Mouse (Mus musculus): Measurements from ENCODE around the gene B4galt1. TPM values are rescaled to one million over a fixed set of nuclear protein-coding genes. Genes with fewer than 3 reads are reported as not detected.
"Not testable (repeated sequence)": the region's sequence is repeated elsewhere in the genome, so short reads cannot be mapped to it uniquely, and the experiment has no call there.

Gene B4galt1
- polyA plus RNA-seq, 1 experiment from 2014 or later = 8.8 TPM

GRCm38 (mm10) chr4:40812891-40813290, 40.9 kb downstream of the B4galt1 start:
- Histone ChIP-seq H3K4me1 (no peaks in the 10 kb centered on the region), H3K4me3 (replicated peaks) (no peak overlapping the region), H3K27me3 (replicated peaks) (no peaks in the 10 kb centered on the region), H3K4me2 (no peak overlapping the region), H3K36me3 (peaks cover 35% of the 10 kb centered on the region), H3K9me3 (replicated peaks) (no peaks in the 10 kb centered on the region), H3K9ac (replicated peaks) (no peak overlapping the region), H3K27ac (replicated peaks) (no peak overlapping the region)
- ATAC-seq (ENCODE audit: low FRiP score) = no peak
- 91% methylated on average over 1 of the region's 1 CpGs for WGBS

DNA sequence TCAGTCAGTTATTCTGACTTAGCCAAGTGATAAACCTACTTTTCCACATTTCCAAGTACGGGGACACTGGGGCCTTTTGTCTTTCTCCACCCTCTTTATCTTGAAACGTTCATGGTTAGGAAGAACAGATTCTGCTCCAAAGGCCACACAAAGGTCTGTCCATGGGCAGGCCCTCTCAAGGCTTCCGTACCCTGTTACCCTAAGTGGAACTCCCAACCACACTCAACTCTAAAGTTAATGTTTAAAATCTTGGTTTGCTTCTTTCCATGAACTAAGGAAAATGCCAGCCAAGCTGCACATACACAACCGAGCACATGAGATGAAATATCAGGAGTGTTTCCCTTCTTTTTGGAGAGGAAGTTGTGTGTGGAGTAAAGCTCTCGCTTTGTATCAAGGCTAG, 43.3 kb downstream of the B4galt1 start:
- Histone ChIP-seq H3K4me2 (no peak overlapping the region), H3K36me3 (peaks cover 41% of the 10 kb centered on the region), H3K27ac (replicated peaks) (no peak overlapping the region), H3K9me3 (replicated peaks) (no peaks in the 10 kb centered on the region), H3K4me3 (replicated peaks) (no peak overlapping the region), H3K9ac (replicated peaks) (no peak overlapping the region), H3K27me3 (replicated peaks) (no peaks in the 10 kb centered on the region), H3K4me1 (no peaks in the 10 kb centered on the region)
- WGBS = 88% methylated on average over 5 of the region's 5 CpGs
- no peak for ATAC-seq (ENCODE audit: low FRiP score)

DNA sequence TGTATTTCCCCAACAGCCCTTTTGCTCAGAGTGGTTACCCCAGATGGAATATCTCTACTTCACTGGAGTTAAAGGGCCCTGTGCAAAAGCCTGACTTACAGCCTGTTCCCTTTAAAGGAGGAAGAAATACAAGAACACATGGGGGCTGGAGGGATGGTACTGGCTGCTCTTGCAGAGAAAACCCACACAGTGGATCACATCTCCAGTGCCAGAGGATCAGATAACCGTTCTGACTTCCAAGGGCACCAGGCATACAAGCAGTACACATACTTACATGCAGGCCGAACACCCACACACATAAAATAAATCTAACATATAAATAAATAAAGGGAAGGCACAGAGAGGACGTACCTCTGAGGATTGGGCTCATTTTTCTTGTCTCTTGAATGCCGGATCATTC, 46.4 kb downstream of the B4galt1 start:
- H3K4me2 ChIP-seq = no peak overlapping the region
- 93% methylated on average over 4 of the region's 4 CpGs for WGBS

GRCm38 (mm10) chr4:40805401-40805800, 48.4 kb downstream of the B4galt1 start:
- ATAC-seq (ENCODE audit: low FRiP score) = no peak

More for the DNA sequence above, 46.4 kb downstream of the B4galt1 start:
- Histone ChIP-seq H3K27me3 (replicated peaks) (no peaks in the 10 kb centered on the region), H3K4me1 (no peaks in the 10 kb centered on the region), H3K9me3 (replicated peaks) (no peaks in the 10 kb centered on the region), H3K27ac (replicated peaks) (no peak overlapping the region), H3K36me3 (peaks cover 28% of the 10 kb centered on the region), H3K4me3 (replicated peaks) (no peak overlapping the region), H3K9ac (replicated peaks) (no peak overlapping the region)
- no peak for ATAC-seq (ENCODE audit: low FRiP score)

GRCm38 (mm10) chr4:40802787-40803186, 51.0 kb downstream of the B4galt1 start:
- Histone ChIP-seq H3K4me3 (replicated peaks) (no peak overlapping the region), H3K27ac (replicated peaks) (no peak overlapping the region), H3K36me3 (peaks cover 10% of the 10 kb centered on the region), H3K4me1 (no peaks in the 10 kb centered on the region), H3K9ac (replicated peaks) (no peak overlapping the region), H3K9me3 (replicated peaks) (no peaks in the 10 kb centered on the region), H3K27me3 (replicated peaks) (no peaks in the 10 kb centered on the region), H3K4me2 (no peak overlapping the region)
- no peak for ATAC-seq (ENCODE audit: low FRiP score)
- 88% methylated on average over 3 of the region's 3 CpGs for WGBS

More at GRCm38 (mm10) chr4:40805401-40805800, 48.4 kb downstream of the B4galt1 start:
- no peak overlapping the region for H3K9ac ChIP-seq (replicated peaks)
- peaks cover 23% of the 10 kb centered on the region for H3K36me3 ChIP-seq
- no peak overlapping the region for H3K27ac ChIP-seq (replicated peaks)
- no peaks in the 10 kb centered on the region for H3K4me1 ChIP-seq
- H3K9me3 ChIP-seq (replicated peaks) = no peaks in the 10 kb centered on the region
- no peaks in the 10 kb centered on the region for H3K27me3 ChIP-seq (replicated peaks)
- no peak overlapping the region for H3K4me2 ChIP-seq
- WGBS = 93% methylated on average over 8 of the region's 8 CpGs
- no peak overlapping the region for H3K4me3 ChIP-seq (replicated peaks)

DNA sequence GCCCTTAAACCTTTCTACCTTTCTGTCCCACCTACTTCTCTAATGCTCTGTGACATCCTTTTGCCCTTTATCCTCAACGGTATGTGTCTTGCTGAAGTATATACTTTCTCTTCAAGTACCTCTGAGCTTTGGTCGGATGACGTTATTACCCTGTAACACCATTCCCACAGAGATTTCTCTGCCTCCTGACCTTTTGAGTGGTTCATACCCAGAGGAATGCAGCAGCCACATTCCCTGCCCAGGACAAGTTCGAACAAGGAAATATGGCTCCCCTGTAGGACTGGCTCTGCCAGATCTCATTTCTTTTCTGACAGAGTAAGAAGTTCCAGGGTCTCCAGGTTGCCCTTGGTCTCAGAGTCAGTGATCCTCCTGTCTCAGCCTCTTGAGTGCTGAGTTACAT, 51.9 kb downstream of the B4galt1 start:
- Histone ChIP-seq H3K4me1 (no peaks in the 10 kb centered on the region), H3K36me3 (peaks cover 6% of the 10 kb centered on the region), H3K4me2 (no peak overlapping the region), H3K4me3 (replicated peaks) (no peak overlapping the region), H3K27me3 (replicated peaks) (no peaks in the 10 kb centered on the region), H3K27ac (replicated peaks) (no peak overlapping the region), H3K9ac (replicated peaks) (no peak overlapping the region), H3K9me3 (replicated peaks) (no peaks in the 10 kb centered on the region)
- WGBS = 90% methylated on average over 4 of the region's 4 CpGs
- no peak for ATAC-seq (ENCODE audit: low FRiP score)

GRCm38 (mm10) chr4:40800873-40801272, 52.9 kb downstream of the B4galt1 start:
- Histone ChIP-seq H3K9ac (replicated peaks) (no peak overlapping the region), H3K27ac (replicated peaks) (no peak overlapping the region), H3K4me1 (no peaks in the 10 kb centered on the region), H3K27me3 (replicated peaks) (no peaks in the 10 kb centered on the region), H3K4me3 (replicated peaks) (no peak overlapping the region), H3K36me3 (no peaks in the 10 kb centered on the region), H3K4me2 (no peak overlapping the region), H3K9me3 (replicated peaks) (no peaks in the 10 kb centered on the region)
- ATAC-seq (ENCODE audit: low FRiP score) = no peak
- 88% methylated on average over 3 of the region's 3 CpGs for WGBS

- not testable (repeated sequence) for H3K9me3 ChIP-seq (replicated peaks); H3K4me2 ChIP-seq; H3K4me3 ChIP-seq (replicated peaks); H3K27me3 ChIP-seq (replicated peaks); ATAC-seq (ENCODE audit: low FRiP score); H3K36me3 ChIP-seq; H3K4me1 ChIP-seq; H3K27ac ChIP-seq (replicated peaks); H3K9ac ChIP-seq (replicated peaks)
- WGBS = 78% methylated on average over 2 of the region's 2 CpGs
Measured at GRCm38 (mm10) chr4:40798833-40799555, 54.8 kb downstream of the B4galt1 start.

DNA sequence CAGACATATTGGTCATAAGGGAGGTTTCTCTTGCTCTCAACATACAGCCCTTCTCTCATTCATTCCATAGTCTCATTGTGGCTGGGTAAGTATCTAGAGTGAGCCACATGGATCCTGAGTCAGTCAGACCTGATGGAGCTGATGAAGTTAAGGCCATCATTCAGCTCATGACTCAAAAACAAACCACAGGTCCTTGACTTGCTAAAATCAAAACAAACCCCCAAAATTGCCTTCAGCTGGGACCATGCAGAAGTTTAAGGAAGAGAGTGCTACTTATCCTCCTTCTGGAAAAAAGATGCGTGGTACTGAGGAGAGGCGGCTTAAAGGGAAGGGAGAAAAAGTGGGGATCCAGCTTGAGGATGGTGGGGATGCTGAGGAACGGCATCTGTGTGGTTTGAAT, 58.0 kb downstream of the B4galt1 start:
- no peak overlapping the region for H3K9ac ChIP-seq (replicated peaks)
- WGBS = 91% methylated on average over 3 of the region's 3 CpGs
- ATAC-seq (ENCODE audit: low FRiP score) = no peak
- no peaks in the 10 kb centered on the region for H3K9me3 ChIP-seq (replicated peaks)
- no peaks in the 10 kb centered on the region for H3K36me3 ChIP-seq
- H3K4me3 ChIP-seq (replicated peaks) = no peak overlapping the region
- H3K27me3 ChIP-seq (replicated peaks) = no peaks in the 10 kb centered on the region
- no peak overlapping the region for H3K27ac ChIP-seq (replicated peaks)
- H3K4me1 ChIP-seq = no peaks in the 10 kb centered on the region
- no peak overlapping the region for H3K4me2 ChIP-seq

GRCm38 (mm10) chr4:40794320-40794719, 59.5 kb downstream of the B4galt1 start:
- no peak overlapping the region for H3K4me3 ChIP-seq (replicated peaks)
- H3K4me2 ChIP-seq = no peak overlapping the region
- H3K36me3 ChIP-seq = no peaks in the 10 kb centered on the region
- H3K9ac ChIP-seq (replicated peaks) = no peak overlapping the region
- no peaks in the 10 kb centered on the region for H3K4me1 ChIP-seq
- no peaks in the 10 kb centered on the region for H3K9me3 ChIP-seq (replicated peaks)
- H3K27me3 ChIP-seq (replicated peaks) = no peaks in the 10 kb centered on the region
- H3K27ac ChIP-seq (replicated peaks) = no peak overlapping the region
- no peak for ATAC-seq (ENCODE audit: low FRiP score)

- WGBS = 97% methylated on average over 4 of the region's 4 CpGs
- H3K36me3 ChIP-seq = no peaks in the 10 kb centered on the region
Measured at GRCm38 (mm10) chr4:40791176-40791575, 62.6 kb downstream of the B4galt1 start.

DNA sequence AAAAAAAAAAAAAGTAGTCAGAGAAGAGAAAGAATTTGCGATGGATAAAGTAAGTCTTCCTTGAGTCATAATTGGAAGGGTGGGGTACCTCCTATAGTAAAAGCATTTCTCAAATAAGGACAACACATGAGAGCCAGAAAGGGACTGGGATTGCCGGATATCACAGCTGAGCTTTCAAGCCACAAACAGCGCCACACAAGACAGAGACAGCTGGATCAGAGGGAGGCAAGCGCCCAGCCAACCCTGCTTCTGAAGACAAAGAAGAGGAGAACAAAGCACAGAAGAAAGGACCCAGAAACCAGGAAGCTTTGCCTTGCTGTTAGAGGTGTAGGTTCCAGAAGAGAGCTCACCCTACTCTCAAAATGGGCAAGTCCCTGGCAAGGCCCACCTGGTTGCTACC, 67.2 kb downstream of the B4galt1 start:
- H3K27ac ChIP-seq (replicated peaks) = no peak overlapping the region
- H3K27me3 ChIP-seq (replicated peaks) = no peaks in the 10 kb centered on the region
- H3K4me3 ChIP-seq (replicated peaks) = no peak overlapping the region
- H3K36me3 ChIP-seq = no peaks in the 10 kb centered on the region
- no peak overlapping the region for H3K9ac ChIP-seq (replicated peaks)
- no peaks in the 10 kb centered on the region for H3K9me3 ChIP-seq (replicated peaks)
- no peaks in the 10 kb centered on the region for H3K4me1 ChIP-seq
- WGBS = 68% methylated on average over 4 of the region's 4 CpGs
- H3K4me2 ChIP-seq = no peak overlapping the region
- no peak for ATAC-seq (ENCODE audit: low FRiP score)

More at GRCm38 (mm10) chr4:40791176-40791575, 62.6 kb downstream of the B4galt1 start:
- H3K9me3 ChIP-seq (replicated peaks) = no peaks in the 10 kb centered on the region
- no peak overlapping the region for H3K9ac ChIP-seq (replicated peaks)
- H3K4me3 ChIP-seq (replicated peaks) = no peak overlapping the region
- no peaks in the 10 kb centered on the region for H3K4me1 ChIP-seq
- H3K4me2 ChIP-seq = no peak overlapping the region
- no peaks in the 10 kb centered on the region for H3K27me3 ChIP-seq (replicated peaks)
- ATAC-seq (ENCODE audit: low FRiP score) = no peak
- no peak overlapping the region for H3K27ac ChIP-seq (replicated peaks)

All from neural tube, embryonic 15.5 days (tissue).